Mouse (Mus musculus) hindbrain, embryonic 10.5 days (tissue): ENCODE results near the gene Spns2. TPM values are rescaled to one million over a fixed set of nuclear protein-coding genes. Genes with fewer than 3 reads are reported as not detected.
"Not testable (repeated sequence)": the region's sequence is repeated elsewhere in the genome, so short reads cannot be mapped to it uniquely, and the experiment has no call there.

Source experiments
- DNase-seq: peaks from one replicate; pipeline ENCODE4 v3.0.0-alpha.2; 2017; ENCODE audit warnings: low spot score
- H3K27ac ChIP-seq: fragments of 300-500 bp; sonication (generic); 2 replicates; pipeline ENCODE4 v1.5.1; 2016; ENCODE audit warnings: mild to moderate bottlenecking, moderate library complexity
- H3K27me3 ChIP-seq: fragments of 300-500 bp; sonication (generic); 2 replicates; pipeline ENCODE4 v1.6.1; 2016; ENCODE audit warnings: mild to moderate bottlenecking; ENCODE audit not compliant: poor library complexity, insufficient read depth, severe bottlenecking
- H3K36me3 ChIP-seq: fragments of 300-500 bp; sonication (generic); 2 replicates; pipeline ENCODE4 v1.6.1; 2016; ENCODE audit warnings: mild to moderate bottlenecking, moderate library complexity
- H3K4me1 ChIP-seq: fragments of 300-500 bp; sonication (generic); replicated peaks from 2 replicates; pipeline ENCODE4 v1.6.1; 2016; ENCODE audit warnings: mild to moderate bottlenecking
- H3K4me3 ChIP-seq: fragments of 300-500 bp; sonication (generic); 2 replicates; pipeline ENCODE4 v1.5.1; 2016; ENCODE audit warnings: mild to moderate bottlenecking, moderate library complexity
- H3K9me3 ChIP-seq: fragments of 300-500 bp; sonication (generic); 2 replicates; pipeline ENCODE4 v1.6.1; 2016; ENCODE audit warnings: mild to moderate bottlenecking, moderate library complexity
- WGBS: fragments of 180-500 bp; shearing (Covaris S2); methylation state at CpG from one replicate; pipeline ENCODE4 v1.1.7; 2016; 5-methylcytosine and 5-hydroxymethylcytosine counted together
- polyA plus RNA-seq: library from polyadenylated mRNA; unstranded; fragments of >200 nt; fragmentation: Nextera tagmentation; extraction: Ambion mirVana; gene quantifications from 2 replicates; pipeline ENCODE4 v1.2.1, GENCODE M21; 2016

Spns2 gene
- polyA plus RNA-seq, 1 experiment from 2014 or later = 5.5 TPM

- peak; percentile 98 for DNase-seq
- peaks cover 16% of the 10 kb centered on the region for H3K4me1 ChIP-seq
- H3K4me3 ChIP-seq = peak within 1 kb of the TSS; percentile 94
- H3K27me3 ChIP-seq = no peaks in the 10 kb centered on the region
- WGBS = under 1% methylated on average over 46 of the region's 46 CpGs
- H3K27ac ChIP-seq = peak within 1 kb of the TSS; percentile 95
- peaks cover 42% of the 10 kb centered on the region for H3K36me3 ChIP-seq
- H3K9me3 ChIP-seq = no peaks in the 10 kb centered on the region
These were observed 48.6 kb downstream of the Spns2 start, which contains the start of gene Mybbp1a for GRCm38 (mm10) chr11:72440965-72441664. TSS of gene Mybbp1a (plus strand) at chr11:72441355.

- Histone ChIP-seq H3K27ac (peak overlapping the region; percentile 95), H3K36me3 (peaks cover 37% of the 10 kb centered on the region), H3K4me1 (peaks cover 21% of the 10 kb centered on the region), H3K4me3 (peak overlapping the region; percentile 94)
- H3K27me3 ChIP-seq, DNase-seq, H3K9me3 ChIP-seq: not testable (repeated sequence)
- 43% methylated on average over 6 of the region's 6 CpGs for WGBS
These were observed 49.1 kb downstream of the Spns2 start for GRCm38 (mm10) chr11:72440597-72440964.

GRCm38 (mm10) chr11:72438411-72438810 is 51.3 kb downstream of the Spns2 start:
- Histone ChIP-seq H3K4me3 (no peak overlapping the region), H3K9me3 (no peaks in the 10 kb centered on the region), H3K4me1 (peaks cover 26% of the 10 kb centered on the region), H3K27me3 (no peaks in the 10 kb centered on the region), H3K36me3 (peaks cover 15% of the 10 kb centered on the region), H3K27ac (no peak overlapping the region)
- DNase-seq = no peak
- 69% methylated on average over 4 of the region's 4 CpGs for WGBS

- no peak for DNase-seq
- H3K9me3 ChIP-seq = no peaks in the 10 kb centered on the region
- H3K4me1 ChIP-seq = peaks cover 15% of the 10 kb centered on the region
- 83% methylated on average over 16 of the region's 16 CpGs for WGBS
- no peaks in the 10 kb centered on the region for H3K27me3 ChIP-seq
- H3K36me3 ChIP-seq = 0 out of 2 replicates have a peak, but pooled peaks cover under 1% of the 10 kb centered on the region
- peak overlapping the region; percentile 18; the same call in 1 of the 2 replicates for H3K27ac ChIP-seq
- H3K4me3 ChIP-seq = no peak overlapping the region
These were observed 52.7 kb downstream of the Spns2 start for GRCm38 (mm10) chr11:72436756-72437650.

- 63% methylated on average over 5 of the region's 5 CpGs for WGBS
- H3K36me3 ChIP-seq = no peaks in the 10 kb centered on the region
- no peak overlapping the region for H3K27ac ChIP-seq
- no peaks in the 10 kb centered on the region for H3K27me3 ChIP-seq
- H3K9me3 ChIP-seq = no peaks in the 10 kb centered on the region
- H3K4me3 ChIP-seq = no peak overlapping the region
- H3K4me1 ChIP-seq = peaks cover 9% of the 10 kb centered on the region; the same call in 1 of the 2 replicates
- no peak for DNase-seq
These were observed 53.4 kb downstream of the Spns2 start for GRCm38 (mm10) chr11:72436271-72436670.

GRCm38 (mm10) chr11:72435694-72436045 is 54.0 kb downstream of the Spns2 start:
- Histone ChIP-seq H3K9me3 (no peaks in the 10 kb centered on the region), H3K27me3 (no peaks in the 10 kb centered on the region), H3K36me3 (no peaks in the 10 kb centered on the region), H3K4me3 (no peak overlapping the region), H3K27ac (no peak overlapping the region), H3K4me1 (peaks cover 9% of the 10 kb centered on the region; the same call in 1 of the 2 replicates)
- DNase-seq = no peak
- WGBS = 51% methylated on average over 2 of the region's 2 CpGs

- WGBS = 72% methylated on average over 11 of the region's 11 CpGs
- no peak for DNase-seq
- Histone ChIP-seq H3K4me1 (peaks cover 9% of the 10 kb centered on the region; the same call in 1 of the 2 replicates), H3K36me3 (no peaks in the 10 kb centered on the region), H3K27me3 (no peaks in the 10 kb centered on the region), H3K9me3 (no peaks in the 10 kb centered on the region), H3K27ac (no peak within 1 kb of the TSS), H3K4me3 (no peak within 1 kb of the TSS)
These were observed 54.6 kb downstream of the Spns2 start, which contains the start of gene Ggt6 for GRCm38 (mm10) chr11:72434963-72435693. TSS of gene Ggt6 (plus strand) at chr11:72435526.

- not testable (repeated sequence) for H3K36me3 ChIP-seq, H3K27ac ChIP-seq, DNase-seq, H3K4me3 ChIP-seq, H3K9me3 ChIP-seq, H3K4me1 ChIP-seq, H3K27me3 ChIP-seq
- WGBS = 65% methylated on average over 9 of the region's 9 CpGs
These were observed 59.2 kb downstream of the Spns2 start for GRCm38 (mm10) chr11:72430311-72431068.

GRCm38 (mm10) chr11:72429288-72429690 is 60.4 kb downstream of the Spns2 start:
- H3K4me3 ChIP-seq = peak overlapping the region; percentile 26
- WGBS = 44% methylated on average over 7 of the region's 7 CpGs
- H3K27me3 ChIP-seq = no peaks in the 10 kb centered on the region
- peak; percentile 77 for DNase-seq
- no peaks in the 10 kb centered on the region; the same call in 1 of the 2 replicates for H3K4me1 ChIP-seq
- 0 out of 2 replicates have a peak, but pooled peaks cover 1% of the 10 kb centered on the region for H3K9me3 ChIP-seq
- H3K27ac ChIP-seq = 0 out of 2 replicates have a peak overlapping the region, but pooled peaks have one; percentile 41
- H3K36me3 ChIP-seq = no peaks in the 10 kb centered on the region

GRCm38 (mm10) chr11:72428694-72429093 is 61.0 kb downstream of the Spns2 start:
- Histone ChIP-seq H3K4me3 (no peak overlapping the region), H3K36me3 (no peaks in the 10 kb centered on the region), H3K27me3 (no peaks in the 10 kb centered on the region), H3K27ac (no peak overlapping the region), H3K4me1 (no peaks in the 10 kb centered on the region; the same call in 1 of the 2 replicates), H3K9me3 (0 out of 2 replicates have a peak, but pooled peaks cover 3% of the 10 kb centered on the region)
- peak; percentile 74 for DNase-seq
- WGBS = 3% methylated on average over 5 of the region's 5 CpGs

- H3K27ac ChIP-seq = no peak overlapping the region
- DNase-seq = no peak
These were observed 62.8 kb downstream of the Spns2 start for GRCm38 (mm10) chr11:72426884-72427283.

GRCm38 (mm10) chr11:72425201-72425600 is 64.5 kb downstream of the Spns2 start:
- Histone ChIP-seq H3K9me3 (0 out of 2 replicates have a peak, but pooled peaks cover 3% of the 10 kb centered on the region), H3K4me1 (no peaks in the 10 kb centered on the region; the same call in 1 of the 2 replicates), H3K27me3 (no peaks in the 10 kb centered on the region), H3K36me3 (no peaks in the 10 kb centered on the region), H3K4me3 (no peak overlapping the region), H3K27ac (no peak overlapping the region)
- no peak for DNase-seq

More at GRCm38 (mm10) chr11:72426884-72427283, 62.8 kb downstream of the Spns2 start:
- Histone ChIP-seq H3K36me3 (no peaks in the 10 kb centered on the region), H3K9me3 (0 out of 2 replicates have a peak, but pooled peaks cover 3% of the 10 kb centered on the region), H3K4me3 (no peak overlapping the region), H3K4me1 (no peaks in the 10 kb centered on the region; the same call in 1 of the 2 replicates), H3K27me3 (no peaks in the 10 kb centered on the region)
